Mouse (Mus musculus) layer of hippocampus, postnatal 36 days (tissue): Measurements from ENCODE around the gene Foxred2. TPM values are rescaled to one million over a fixed set of nuclear protein-coding genes. Genes with fewer than 3 reads are reported as not detected.
A peak's percentile ranks its signal among the peaks of the same experiment; 100 is the strongest.

Experiments used
- DNase-seq, 2 experiments: peaks; one replicate each; pipeline ENCODE4 v3.0.0; 2022
- total RNA-seq, 2 experiments: library from RNA; stranded (reverse); gene quantifications; 2 replicates each; pipeline ENCODE4 v1.2.3; 2021

Gene Foxred2
- total RNA-seq, 2 experiments from 2014 or later = 10.5 to 11.8 TPM

- DNase-seq = peak in 1 of 2 experiments; percentile 28
Measured at GRCm38 (mm10) chr15:77945711-77946110, 10.8 kb downstream of the Foxred2 start.

GRCm38 (mm10) chr15:77941563-77941962 lies 15.0 kb downstream of the Foxred2 start:
- DNase-seq = peak; percentile 35 to 39

GRCm38 (mm10) chr15:77938516-77938915 lies 18.0 kb downstream of the Foxred2 start:
- DNase-seq = no peak

GRCm38 (mm10) chr15:77935673-77936375 lies 20.7 kb downstream of the Foxred2 start:
- DNase-seq = peak; percentile 57 to 68

DNA sequence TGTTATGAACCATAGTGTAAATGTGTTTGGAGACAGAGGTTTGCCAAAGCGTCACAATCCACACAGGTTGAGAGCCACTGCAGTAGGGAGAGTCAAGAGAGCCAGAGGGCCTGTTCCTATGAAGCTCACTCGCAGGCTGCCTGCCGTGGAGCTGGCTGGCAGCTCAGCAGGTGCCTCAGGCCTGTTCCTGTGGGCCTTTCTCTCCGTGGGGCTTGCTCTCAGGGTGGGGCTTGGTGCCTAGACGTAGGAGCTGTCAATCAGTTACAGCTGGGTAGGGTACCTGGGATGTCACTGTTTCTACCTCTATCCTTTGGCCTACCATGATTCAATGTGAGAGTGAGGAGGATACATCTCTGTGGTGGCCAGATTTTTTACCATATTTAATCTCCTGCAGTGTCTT lies 21.6 kb downstream of the Foxred2 start:
- no peak for DNase-seq

GRCm38 (mm10) chr15:77934326-77934725 lies 22.2 kb downstream of the Foxred2 start:
- DNase-seq = no peak

GRCm38 (mm10) chr15:77933770-77934169 lies 22.8 kb downstream of the Foxred2 start:
- DNase-seq = peak; percentile 98 to 99

DNA sequence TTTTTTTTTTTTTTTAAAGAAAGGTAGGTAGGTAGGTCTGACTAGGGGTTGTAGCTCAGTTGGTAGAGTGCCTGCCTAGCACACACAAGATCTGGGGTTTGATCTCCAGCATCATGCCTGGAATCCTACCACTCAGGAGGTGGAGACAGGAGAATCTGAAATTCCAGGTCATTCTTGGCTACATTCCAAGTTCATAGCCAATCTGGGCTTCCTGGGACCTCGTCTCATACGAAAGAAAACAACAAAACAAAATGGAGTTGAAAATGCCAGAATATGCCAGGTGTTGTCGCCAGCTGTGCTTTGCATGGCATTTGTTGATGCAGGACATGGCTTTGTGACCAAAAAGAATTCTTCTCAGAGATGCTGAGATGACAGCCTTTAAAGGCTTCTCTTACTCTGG lies 23.3 kb downstream of the Foxred2 start:
- DNase-seq = no peak

GRCm38 (mm10) chr15:77931689-77932016 lies 24.9 kb downstream of the Foxred2 start:
- no peak for DNase-seq

DNA sequence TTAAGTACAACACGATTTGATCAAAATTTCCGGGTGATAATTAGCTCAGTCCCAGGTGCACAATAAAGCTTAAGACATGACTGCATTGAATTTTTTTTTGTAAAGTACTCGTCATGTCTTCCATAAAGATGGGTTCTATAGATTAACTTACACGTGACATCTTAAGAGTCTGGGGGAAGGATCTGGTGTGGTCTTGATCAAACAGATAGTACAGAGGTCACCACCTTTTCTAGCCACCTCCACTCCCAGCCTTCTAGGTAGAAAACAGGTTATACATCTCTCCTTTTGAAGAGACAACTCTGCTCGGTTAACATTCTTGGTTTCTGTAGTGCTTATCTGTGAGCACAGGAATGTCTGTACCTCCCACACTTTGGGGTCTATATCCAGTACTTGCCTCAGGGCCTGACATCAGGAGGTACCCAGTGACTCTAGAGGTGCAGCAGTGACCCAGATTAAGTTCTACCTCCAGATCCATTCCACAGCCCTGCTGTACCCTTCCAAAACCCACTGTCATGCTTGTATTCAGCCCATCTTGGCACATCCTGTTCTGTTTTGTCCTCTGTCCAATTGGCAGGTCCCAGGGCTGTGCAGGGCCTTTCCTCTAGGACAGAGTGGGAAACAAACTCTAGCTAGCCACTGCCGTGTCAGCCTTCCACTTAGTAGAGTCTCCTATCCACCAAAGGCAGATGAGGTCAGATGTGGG lies 25.4 kb downstream of the Foxred2 start:
- no peak for DNase-seq

DNA sequence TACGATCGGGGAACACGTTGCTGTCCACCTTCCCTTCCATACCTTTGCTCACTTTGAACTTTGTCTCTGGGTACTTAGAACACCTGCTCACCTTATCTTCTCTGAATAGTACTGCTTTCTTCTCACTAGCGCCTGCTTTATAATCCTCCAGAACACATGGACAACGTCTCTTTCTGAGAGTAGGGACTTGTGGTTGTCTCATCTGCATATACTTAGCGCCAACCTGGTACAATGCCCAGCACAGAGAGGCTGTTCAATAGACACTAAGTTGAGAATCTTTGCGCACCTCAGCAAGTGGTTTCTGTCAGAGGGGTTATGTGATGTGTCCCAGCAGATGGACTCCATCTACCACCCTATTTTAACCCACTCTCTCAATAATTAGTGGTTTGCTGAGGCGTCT lies 26.7 kb downstream of the Foxred2 start:
- DNase-seq = no peak

GRCm38 (mm10) chr15:77928673-77929331 lies 27.7 kb downstream of the Foxred2 start, which contains the start of gene Txn2:
Gene Txn2 (minus strand): TSS chr15:77929006.
- peak; percentile 98 for DNase-seq

DNA sequence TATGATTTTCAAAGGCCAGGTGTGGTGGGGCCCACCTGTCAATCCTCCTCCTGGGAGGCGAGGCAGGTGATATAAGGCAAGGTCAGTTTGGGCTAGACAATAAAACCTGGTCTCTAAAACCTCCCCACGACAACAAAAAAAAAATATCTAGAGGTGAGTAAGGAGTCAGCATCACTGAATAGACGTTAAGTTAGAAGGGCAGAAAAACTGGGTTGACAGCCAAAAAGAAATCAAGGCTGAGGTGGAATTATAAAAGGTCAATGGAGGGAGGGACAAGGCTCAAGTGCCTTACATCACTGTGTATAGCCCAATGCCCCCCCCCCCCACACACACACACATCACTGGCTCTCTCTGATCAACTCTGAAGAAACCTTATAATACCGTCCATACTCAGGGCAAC lies 28.4 kb downstream of the Foxred2 start:
- DNase-seq = no peak

DNA sequence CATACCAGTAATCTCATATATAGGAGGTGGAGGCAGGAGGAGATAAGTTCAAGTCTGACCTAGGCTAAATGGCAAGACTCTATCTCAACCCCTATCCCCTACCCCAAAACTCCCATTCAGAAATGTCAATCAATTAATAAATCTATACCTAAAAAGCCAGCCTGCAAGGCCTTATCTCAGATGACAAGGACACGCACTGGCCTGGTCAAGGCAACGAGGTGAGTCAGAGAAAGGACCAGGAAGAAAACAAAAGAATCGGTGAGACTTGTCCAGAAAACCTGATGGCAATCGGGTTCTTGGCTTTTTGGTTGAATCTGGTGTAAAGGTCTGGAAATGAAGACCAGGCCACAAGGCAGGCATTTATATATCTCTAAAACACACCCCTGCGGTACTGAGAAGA lies 29.6 kb downstream of the Foxred2 start:
- DNase-seq = no peak

DNA sequence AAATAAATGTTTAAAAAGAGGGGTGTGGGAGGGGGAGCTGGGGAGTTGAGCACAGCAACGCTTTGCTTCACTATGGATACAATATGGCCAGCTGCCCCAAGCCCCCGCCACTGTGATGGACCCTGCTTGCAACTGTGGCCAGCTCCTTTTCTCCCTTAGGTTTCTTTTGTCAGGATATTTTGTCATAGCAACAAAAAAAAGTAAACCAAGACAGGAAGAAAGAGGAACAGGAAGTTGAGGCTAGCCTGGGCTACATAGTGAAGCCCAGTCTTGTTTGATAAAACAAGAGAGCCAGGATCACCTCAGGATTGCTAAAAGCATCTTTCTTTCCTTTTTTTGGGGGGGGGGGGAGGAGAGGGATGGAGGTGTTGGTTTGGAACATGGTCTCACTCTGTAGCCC lies 31.3 kb downstream of the Foxred2 start:
- DNase-seq = no peak

DNA sequence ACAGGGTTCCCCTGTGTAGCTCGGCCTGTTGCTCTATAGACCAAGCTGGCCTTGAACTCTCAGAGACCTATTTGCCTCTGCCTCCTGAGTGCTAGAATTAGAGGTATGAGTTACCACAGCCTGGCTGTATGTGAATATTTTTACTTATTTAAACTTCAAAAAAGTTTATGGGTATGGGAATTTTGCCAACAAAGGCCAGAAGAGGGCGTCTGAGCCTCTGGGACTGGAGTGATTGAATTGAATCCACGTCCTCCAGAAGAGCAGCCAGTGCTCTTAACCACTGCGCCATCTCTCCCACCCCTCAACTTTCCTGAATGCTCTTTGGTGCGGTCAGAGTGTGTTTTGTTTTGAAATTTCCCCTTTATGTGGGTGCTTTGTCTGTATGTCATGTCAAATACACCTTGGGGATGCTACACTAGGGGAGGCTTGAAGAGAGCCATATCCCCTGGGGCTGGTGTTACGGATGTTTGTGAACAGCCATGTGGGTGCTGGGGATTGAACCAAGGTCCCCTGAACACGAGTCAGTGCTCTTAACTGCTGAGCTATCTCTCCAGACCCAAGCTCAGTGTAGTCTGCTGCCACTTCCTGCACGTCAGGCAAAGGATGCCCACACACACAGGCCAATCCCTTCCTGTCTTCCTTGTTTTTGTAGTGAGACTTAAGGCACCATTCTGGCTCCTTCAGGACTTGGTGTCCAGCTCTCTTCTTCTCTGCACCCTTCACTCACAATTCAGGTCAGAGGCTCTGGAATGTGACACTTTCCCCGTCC lies 33.1 kb downstream of the Foxred2 start:
- no peak for DNase-seq

GRCm38 (mm10) chr15:77922710-77923109 lies 33.8 kb downstream of the Foxred2 start:
- DNase-seq = no peak

DNA sequence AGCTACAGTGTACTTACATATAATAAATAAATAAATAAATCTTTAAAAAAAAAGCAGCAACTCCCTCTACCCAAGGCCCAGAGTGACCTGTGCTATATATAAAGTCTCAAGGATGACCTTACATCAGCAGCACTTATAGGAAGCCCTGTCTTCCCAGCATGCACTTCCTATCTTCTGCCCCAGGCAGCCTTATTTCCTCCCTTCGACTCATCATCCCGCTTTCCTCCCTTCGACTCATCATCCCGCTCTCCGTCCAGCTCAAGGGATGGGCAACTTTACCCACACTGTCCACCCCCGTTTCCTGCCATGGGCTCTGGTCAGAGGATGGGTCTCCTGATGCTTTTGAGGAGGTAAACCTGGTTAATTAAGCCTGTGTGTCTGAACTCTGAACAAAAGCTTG lies 34.9 kb downstream of the Foxred2 start:
- DNase-seq = no peak

DNA sequence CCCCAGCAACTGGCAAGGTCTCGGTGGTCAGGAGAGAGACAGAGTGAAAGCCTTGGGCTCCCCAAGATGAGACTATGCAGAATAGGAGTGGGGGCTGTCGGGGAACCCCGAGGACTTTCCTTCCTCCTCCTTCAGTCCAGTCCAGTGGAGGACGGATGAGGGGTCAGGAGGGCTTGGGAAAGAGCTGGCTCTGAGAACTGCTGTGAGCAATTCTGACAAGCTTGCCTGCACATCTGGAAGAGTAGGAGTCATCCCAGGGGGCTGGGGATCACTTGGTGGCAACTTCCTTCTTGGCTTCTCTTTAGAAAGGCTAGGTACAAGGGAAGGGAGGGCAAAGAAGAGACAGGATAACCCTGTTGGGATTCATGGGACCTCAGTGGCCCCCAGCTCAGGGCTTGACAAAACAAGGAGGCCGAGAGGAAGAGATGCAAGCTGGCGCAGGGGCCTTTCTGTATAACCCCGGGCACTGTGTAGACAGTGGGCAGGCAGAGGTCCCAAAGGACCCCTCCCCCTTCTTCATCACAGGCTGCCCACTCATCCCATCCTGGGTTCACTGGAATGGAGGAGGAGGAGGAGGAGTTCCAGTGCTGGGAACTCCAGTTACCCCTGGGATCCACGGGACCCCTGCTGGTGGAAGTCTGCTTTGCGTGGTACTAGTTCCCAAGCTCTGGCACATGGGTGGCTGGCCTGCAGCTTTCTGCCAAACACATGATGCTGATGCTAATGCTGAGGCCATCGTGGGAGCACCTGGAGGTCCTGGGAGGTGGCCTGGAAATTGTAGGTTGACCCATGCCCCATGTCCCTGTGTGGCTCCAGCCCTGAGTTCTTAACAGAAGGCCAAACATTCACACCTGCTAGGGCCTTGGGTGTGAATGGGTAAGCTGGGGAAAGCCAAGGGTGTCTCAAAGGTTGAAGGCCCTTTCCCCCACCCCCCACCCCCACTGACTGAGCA lies 35.7 kb downstream of the Foxred2 start:
- DNase-seq = no peak

- no peak for DNase-seq
Measured at GRCm38 (mm10) chr15:77919441-77919840, 37.1 kb downstream of the Foxred2 start.

DNA sequence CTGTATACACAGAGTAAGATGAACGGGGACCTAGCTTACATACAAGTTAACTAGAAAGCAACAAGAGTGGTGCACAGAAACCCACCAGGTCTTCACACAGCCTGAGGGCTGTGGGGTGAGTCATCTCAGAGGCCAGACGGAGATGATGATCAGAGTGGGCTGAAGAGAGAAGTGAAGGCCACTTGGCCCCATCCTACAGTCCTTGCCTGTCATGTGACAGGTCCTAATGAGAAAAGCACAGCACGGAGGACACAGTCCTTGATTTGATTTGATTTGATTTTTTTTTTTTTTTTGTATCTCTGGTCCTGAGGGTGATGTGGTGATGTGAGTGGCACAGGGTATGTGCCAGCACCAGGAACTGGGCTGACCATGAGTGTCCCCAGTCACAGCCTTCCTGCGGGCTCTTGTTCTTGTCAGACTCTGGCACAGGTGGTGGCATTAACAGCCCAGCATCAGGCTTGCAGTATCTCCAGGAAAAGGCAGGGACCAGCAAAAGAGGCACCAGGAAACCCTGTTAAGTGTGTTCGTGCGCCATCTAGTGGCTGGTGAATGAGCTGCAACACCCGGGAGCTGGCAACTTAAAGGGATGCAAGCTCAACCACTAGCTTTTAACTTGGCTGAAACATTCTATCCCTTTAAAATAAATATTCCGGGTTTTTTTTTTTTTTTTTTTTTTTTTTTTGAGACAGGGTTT lies 39.5 kb downstream of the Foxred2 start:
- DNase-seq = peak; percentile 85 to 87
